In the genomic region with DNA sequence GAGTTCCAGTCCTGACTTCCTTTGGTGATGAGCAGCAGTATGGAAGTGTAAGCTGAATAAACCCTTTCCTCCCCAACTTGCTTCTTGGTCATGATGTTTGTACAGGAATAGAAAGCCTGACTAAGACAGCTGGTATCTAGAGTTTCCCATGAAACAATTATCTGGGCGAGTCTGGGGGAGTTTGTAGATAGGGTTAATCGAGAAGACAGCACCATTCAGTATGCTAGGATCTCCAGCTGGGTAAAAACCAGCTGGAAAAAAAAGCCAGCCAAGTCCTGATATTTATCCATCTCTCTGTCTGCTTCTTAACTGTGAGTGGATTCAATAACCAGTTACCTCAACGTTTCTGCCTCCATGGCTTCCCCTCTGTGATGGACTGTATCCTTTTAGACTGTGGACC, we compare ENCODE assay signal across 22 mouse cellular contexts.
DNase-seq lines count a peak whose midpoint lies in the region; ATAC-seq and TF ChIP-seq lines count a peak whose summit lies in the region.
"Had no signal": no experiment of that assay in that cellular context is flagged by ENCODE, and none has a peak within 500 bp of the region (broad histone marks: within the 10 kb centered on the region; RNA-seq: fewer than 3 reads in every experiment).

No protein-coding gene starts in this region.

- no peak overlapping the region for H3K4me2 ChIP-seq in heart, embryonic 13.5 days
- no peak overlapping the region for H3K4me2 ChIP-seq in lung, embryonic 15.5 days
- peak overlapping the region; percentile 40 for H3K4me2 ChIP-seq in liver, embryonic 14.5 days (ENCODE audit: low read depth)
- H3K4me2 ChIP-seq: embryonic facial prominence, embryonic 15.5 days; hindbrain, embryonic 12.5 days had no signal

- H3K9ac ChIP-seq in heart, embryonic 13.5 days = no peak overlapping the region
- H3K9ac ChIP-seq in lung, embryonic 15.5 days = no peak overlapping the region
- H3K9ac ChIP-seq in liver, embryonic 14.5 days (replicated peaks) = no peak overlapping the region
- H3K9ac ChIP-seq: embryonic facial prominence, embryonic 15.5 days; hindbrain, embryonic 12.5 days had no signal

- TF ChIP-seq CTCF in liver, embryonic 14.5 days (IDR thresholded peaks at IDR 0.05; ENCODE audit: low read depth) = no peak

- H3K27ac ChIP-seq in heart, embryonic 13.5 days (replicated peaks) = peak overlapping the region; percentile 92
- H3K27ac ChIP-seq in lung, embryonic 15.5 days = peak overlapping the region; percentile 65; the same call in 1 of the 2 replicates
- H3K27ac ChIP-seq in liver, embryonic 14.5 days = peak overlapping the region; percentile 16; the same call in 1 of the 2 replicates
- H3K27ac ChIP-seq: embryonic facial prominence, embryonic 15.5 days; forebrain, embryonic 10.5 days; gastrocnemius, adult 2 months; hindbrain, embryonic 12.5 days had no signal

- H3K27me3 ChIP-seq in heart, embryonic 13.5 days (replicated peaks) = no peaks in the 10 kb centered on the region
- no peaks in the 10 kb centered on the region for H3K27me3 ChIP-seq in lung, embryonic 15.5 days
- no peaks in the 10 kb centered on the region for H3K27me3 ChIP-seq in liver, embryonic 14.5 days (ENCODE audit: control insufficient read depth, insufficient read depth, low read length)
- H3K27me3 ChIP-seq: embryonic facial prominence, embryonic 15.5 days; hindbrain, embryonic 12.5 days had no signal

- H3K9me3 ChIP-seq in heart, embryonic 13.5 days = 0 out of 2 replicates have a peak, but pooled peaks cover 3% of the 10 kb centered on the region
- no peaks in the 10 kb centered on the region for H3K9me3 ChIP-seq in lung, embryonic 15.5 days
- no peaks in the 10 kb centered on the region for H3K9me3 ChIP-seq in liver, embryonic 14.5 days (ENCODE audit: control insufficient read depth, low read length)
- H3K9me3 ChIP-seq: embryonic facial prominence, embryonic 15.5 days; forebrain, embryonic 10.5 days had no signal

- no peak for DNase-seq in heart, adult 9 months (ENCODE audit: low spot score in 2 of 2)
- no peak for DNase-seq in lung, postnatal 4 days
- no peak for DNase-seq in liver, embryonic 14.5 days (ENCODE audit: low read depth in 3 of 3, low spot score in 3 of 3)
- DNase-seq in thymus, postnatal 4 days = no peak
- no peak for DNase-seq in kidney, adult 8-10 months
- DNase-seq: adrenal gland, adult 8-10 months; adrenal gland, postnatal 36 days; cerebellum, adult 2 months; cerebellum, postnatal 14 days; embryo, embryonic 11 days; gastrocnemius, adult 2 months; gastrocnemius, postnatal 25 days; heart, postnatal 4 days had no signal

- H3K36me3 ChIP-seq in heart, embryonic 13.5 days = no peaks in the 10 kb centered on the region
- H3K36me3 ChIP-seq in lung, embryonic 15.5 days = no peaks in the 10 kb centered on the region
- no peaks in the 10 kb centered on the region for H3K36me3 ChIP-seq in liver, embryonic 14.5 days (replicated peaks; ENCODE audit: control insufficient read depth, insufficient read depth, low read depth)
- H3K36me3 ChIP-seq: embryonic facial prominence, embryonic 15.5 days; forebrain, embryonic 10.5 days; hindbrain, embryonic 12.5 days had no signal

- H3K4me3 ChIP-seq in heart, embryonic 13.5 days = no peak overlapping the region
- no peak overlapping the region for H3K4me3 ChIP-seq in lung, embryonic 15.5 days
- no peak overlapping the region for H3K4me3 ChIP-seq in liver, embryonic 14.5 days (ENCODE audit: insufficient read depth in 1 of 2, low read depth in 2 of 2, low read length in 2 of 2)
- H3K4me3 ChIP-seq: embryonic facial prominence, embryonic 15.5 days; erythroblast, embryonic 14.5 days; forebrain, embryonic 10.5 days; gastrocnemius, adult 2 months; hindbrain, embryonic 12.5 days had no signal

- 25% methylated on average over 3 of the region's 3 CpGs for WGBS in heart, embryonic 13.5 days
- 44% methylated on average over 3 of the region's 3 CpGs for WGBS in lung, embryonic 15.5 days
- WGBS in liver, embryonic 14.5 days (ENCODE audit: insufficient replicate concordance) = 23% methylated on average over 3 of the region's 3 CpGs

- peaks cover 56% of the 10 kb centered on the region for H3K4me1 ChIP-seq in heart, embryonic 13.5 days
- H3K4me1 ChIP-seq in lung, embryonic 15.5 days = peaks cover 18% of the 10 kb centered on the region
- peaks cover 48 to 67% of the 10 kb centered on the region in 2 experiments for H3K4me1 ChIP-seq in liver, embryonic 14.5 days (replicated peaks; ENCODE audit: control insufficient read depth in 2 of 2, insufficient read depth in 2 of 2, low read length in 1 of 2)

- 0 out of 2 replicates have a peak, but pooled peaks have one; percentile 16 for TF ChIP-seq EP300 in liver, embryonic 14.5 days (IDR thresholded peaks at IDR 0.05; ENCODE audit: low read depth)

- no peak for ATAC-seq in heart, embryonic 13.5 days (ENCODE audit: extremely low read depth, insufficient number of reproducible peaks, low FRiP score, low TSS enrichment)
- no peak for ATAC-seq in lung, embryonic 15.5 days (ENCODE audit: borderline replicate concordance, extremely low read depth, low FRiP score, low TSS enrichment)
- ATAC-seq in liver, embryonic 14.5 days (ENCODE audit: insufficient read depth) = peak; percentile 57; the same call in 1 of the 2 replicates
- ATAC-seq: forebrain, embryonic 14.5 days; hindbrain, embryonic 16.5 days; inflammation-experienced regulatory T-cells, adult 6 months had no signal

Comparison
In these comparisons a context has a peak if more than half of its experiments do, and no peak if none do; other contexts are left out.
1. H3K27ac ChIP-seq: peak in every context shown above with its lines; median percentile 92 in heart, embryonic 13.5 days; 65 in lung, embryonic 15.5 days; 16 in liver, embryonic 14.5 days.